Mouse (Mus musculus): Measurements from ENCODE around the gene Csad. TPM values are rescaled to one million over a fixed set of nuclear protein-coding genes. Genes with fewer than 3 reads are reported as not detected.
A peak's percentile ranks its signal among the peaks of the same experiment; 100 is the strongest.

The Csad gene
- polyA plus RNA-seq, 1 experiment from 2014 or later: 68.1 TPM

- Histone ChIP-seq H3K9me3 (ENCODE audit: low read depth, low read length) (no peaks in the 10 kb centered on the region), H3K4me2 (peak overlapping the region; percentile 81), H3K4me1 (ENCODE audit: insufficient read depth) (peaks cover 25% of the 10 kb centered on the region), H3K4me3 (ENCODE audit: low read depth, low read length) (peak overlapping the region; percentile 51), H3K9ac (peak overlapping the region; percentile 62), H3K27ac (ENCODE audit: low read depth) (peak overlapping the region; percentile 81), H3K36me3 (ENCODE audit: insufficient read depth) (peaks cover 40% of the 10 kb centered on the region), H3K27me3 (ENCODE audit: insufficient read depth, low read length) (no peaks in the 10 kb centered on the region)
- TF ChIP-seq CTCF (IDR thresholded peaks at IDR 0.05; ENCODE audit: low read depth): no peak
- 15% methylated on average over 22 of the region's 22 CpGs for WGBS
- DNase-seq (peak; percentile 65), ATAC-seq (ENCODE audit: insufficient read depth) (no peak)
These were observed 39.0 kb upstream of the Csad start for GRCm38 (mm10) chr15:102243229-102244190.

- WGBS: 50% methylated on average over 12 of the region's 12 CpGs
- H3K27ac ChIP-seq (ENCODE audit: low read depth): peak overlapping the region; percentile 81; the same call in 1 of the 2 replicates
These were observed 38.1 kb upstream of the Csad start for GRCm38 (mm10) chr15:102242404-102243228.

DNA sequence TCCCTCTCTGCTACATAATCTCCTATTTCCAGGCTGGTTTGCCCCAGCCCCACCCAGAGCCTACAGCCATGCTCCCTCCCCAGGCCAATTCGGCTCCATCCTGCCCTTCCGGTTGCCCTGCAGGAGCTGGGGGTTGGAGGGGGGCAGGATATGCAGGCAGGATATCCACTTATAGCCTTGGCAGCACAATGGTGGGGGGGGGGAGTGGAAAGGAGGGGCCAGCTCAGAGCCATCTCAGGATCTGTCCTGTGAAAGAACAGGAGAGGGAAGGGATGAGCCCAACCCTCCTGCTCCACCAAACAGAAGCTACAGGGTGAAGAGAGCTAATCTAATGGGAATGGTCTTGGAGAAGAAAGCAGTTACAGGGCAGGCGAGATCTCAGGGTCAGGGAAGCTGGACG, 36.1 kb upstream of the Csad start:
- peak overlapping the region; percentile 3; the same call in 1 of the 2 replicates for H3K27ac ChIP-seq (ENCODE audit: low read depth)
- H3K4me2 ChIP-seq: no peak overlapping the region
- no peaks in the 10 kb centered on the region for H3K9me3 ChIP-seq (ENCODE audit: low read depth, low read length)
- no peak for ATAC-seq (ENCODE audit: insufficient read depth)
- no peak for TF ChIP-seq CTCF (IDR thresholded peaks at IDR 0.05; ENCODE audit: low read depth)
- peaks cover 63% of the 10 kb centered on the region for H3K36me3 ChIP-seq (ENCODE audit: insufficient read depth)
- DNase-seq: peak; percentile 27
- H3K9ac ChIP-seq: no peak overlapping the region
- H3K4me1 ChIP-seq (ENCODE audit: insufficient read depth): peaks cover 23% of the 10 kb centered on the region
- H3K27me3 ChIP-seq (ENCODE audit: insufficient read depth, low read length): no peaks in the 10 kb centered on the region
- WGBS: 78% methylated on average over 4 of the region's 4 CpGs
- H3K4me3 ChIP-seq (ENCODE audit: low read depth, low read length): no peak overlapping the region

More at GRCm38 (mm10) chr15:102242404-102243228, 38.1 kb upstream of the Csad start:
- peaks cover 47% of the 10 kb centered on the region for H3K36me3 ChIP-seq (ENCODE audit: insufficient read depth)
- H3K9ac ChIP-seq: peak overlapping the region; percentile 62
- no peak for ATAC-seq (ENCODE audit: insufficient read depth)
- no peak for DNase-seq
- peak overlapping the region; percentile 81 for H3K4me2 ChIP-seq
- no peak for TF ChIP-seq CTCF (IDR thresholded peaks at IDR 0.05; ENCODE audit: low read depth)
- peaks cover 23% of the 10 kb centered on the region for H3K4me1 ChIP-seq (ENCODE audit: insufficient read depth)
- no peaks in the 10 kb centered on the region for H3K27me3 ChIP-seq (ENCODE audit: insufficient read depth, low read length)
- H3K9me3 ChIP-seq (ENCODE audit: low read depth, low read length): no peaks in the 10 kb centered on the region
- H3K4me3 ChIP-seq (ENCODE audit: low read depth, low read length): peak overlapping the region; percentile 51

GRCm38 (mm10) chr15:102239851-102240250, 35.3 kb upstream of the Csad start:
- no peaks in the 10 kb centered on the region for H3K27me3 ChIP-seq (ENCODE audit: insufficient read depth, low read length)
- no peaks in the 10 kb centered on the region for H3K9me3 ChIP-seq (ENCODE audit: low read depth, low read length)
- DNase-seq (no peak), ATAC-seq (ENCODE audit: insufficient read depth) (no peak)
- no peak for TF ChIP-seq CTCF (IDR thresholded peaks at IDR 0.05; ENCODE audit: low read depth)
- H3K36me3 ChIP-seq (ENCODE audit: insufficient read depth): peaks cover 70% of the 10 kb centered on the region
- H3K4me1 ChIP-seq (ENCODE audit: insufficient read depth): peaks cover 23% of the 10 kb centered on the region
- no peak overlapping the region for H3K9ac ChIP-seq
- WGBS: 73% methylated on average over 11 of the region's 11 CpGs
- H3K4me2 ChIP-seq: no peak overlapping the region
- no peak overlapping the region for H3K27ac ChIP-seq (ENCODE audit: low read depth)
- no peak overlapping the region for H3K4me3 ChIP-seq (ENCODE audit: low read depth, low read length)

DNA sequence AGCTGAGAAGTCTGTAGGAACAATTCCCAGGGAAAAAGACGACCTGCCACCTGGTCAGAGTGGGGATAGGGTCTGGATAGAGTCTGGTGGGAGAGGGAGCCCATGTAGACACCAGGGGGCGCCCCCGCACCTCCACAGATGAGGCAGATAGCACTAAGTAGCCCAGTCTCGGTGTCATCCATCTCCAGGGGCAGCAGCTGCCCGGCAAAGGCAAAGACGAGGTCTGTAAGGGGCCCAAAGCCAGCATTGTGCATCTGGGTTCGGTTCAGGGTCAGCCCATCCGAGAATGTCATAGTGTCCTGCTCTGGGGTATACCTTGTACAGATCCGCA, 34.7 kb upstream of the Csad start:
- ATAC-seq (ENCODE audit: insufficient read depth): peak; percentile 58; the same call in 1 of the 2 replicates
- H3K36me3 ChIP-seq (ENCODE audit: insufficient read depth): peaks cover 76% of the 10 kb centered on the region
- WGBS: 11% methylated on average over 9 of the region's 9 CpGs
- peak; percentile 91 for TF ChIP-seq CTCF (IDR thresholded peaks at IDR 0.05; ENCODE audit: low read depth)
- H3K27me3 ChIP-seq (ENCODE audit: insufficient read depth, low read length): no peaks in the 10 kb centered on the region
- H3K4me1 ChIP-seq (ENCODE audit: insufficient read depth): peaks cover 21% of the 10 kb centered on the region
- H3K27ac ChIP-seq (ENCODE audit: low read depth): no peak overlapping the region
- H3K9me3 ChIP-seq (ENCODE audit: low read depth, low read length): no peaks in the 10 kb centered on the region
- peak; percentile 89 for DNase-seq
- H3K4me2 ChIP-seq: no peak overlapping the region
- no peak overlapping the region for H3K9ac ChIP-seq
- H3K4me3 ChIP-seq (ENCODE audit: low read depth, low read length): no peak overlapping the region

DNA sequence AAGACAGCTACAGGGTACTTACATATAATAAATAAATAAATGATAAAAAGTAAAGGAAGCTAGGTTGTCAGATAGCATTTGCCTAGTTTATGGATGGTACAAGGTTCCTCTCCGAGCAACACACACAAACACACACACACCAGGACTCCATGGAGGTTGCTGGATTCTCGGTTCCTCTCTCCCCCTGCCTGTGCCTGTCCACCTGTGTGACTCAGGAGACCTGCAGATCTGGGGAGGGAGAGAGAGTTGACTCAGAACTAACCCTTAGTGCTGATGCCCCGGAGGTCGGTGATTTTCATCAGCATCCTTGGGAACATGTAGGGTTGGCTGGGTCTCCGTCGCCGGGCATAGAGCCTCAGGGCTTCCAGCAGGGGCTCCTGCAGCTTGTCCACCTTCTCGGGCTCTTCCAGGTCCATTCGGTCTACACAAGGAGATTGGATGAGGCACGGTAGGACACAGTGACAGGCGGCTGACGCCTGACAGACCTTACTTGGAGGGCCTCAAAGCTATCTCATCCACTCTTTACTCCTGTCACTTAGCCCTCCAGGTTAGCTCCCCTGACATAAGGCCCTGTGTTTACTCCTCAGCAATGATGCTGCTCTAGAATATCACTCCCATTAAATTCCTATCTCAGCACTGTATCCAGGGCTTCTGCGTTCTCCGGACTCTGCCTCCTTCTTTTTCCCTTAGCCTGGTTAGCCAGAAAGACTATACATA, 34.2 kb upstream of the Csad start:
- Histone ChIP-seq H3K4me1 (ENCODE audit: insufficient read depth) (peaks cover 15% of the 10 kb centered on the region), H3K36me3 (ENCODE audit: insufficient read depth) (peaks cover 78% of the 10 kb centered on the region), H3K27ac (ENCODE audit: low read depth) (no peak overlapping the region), H3K4me2 (no peak overlapping the region), H3K4me3 (ENCODE audit: low read depth, low read length) (no peak overlapping the region), H3K9me3 (ENCODE audit: low read depth, low read length) (no peaks in the 10 kb centered on the region), H3K9ac (no peak overlapping the region), H3K27me3 (ENCODE audit: insufficient read depth, low read length) (no peaks in the 10 kb centered on the region)
- ATAC-seq (ENCODE audit: insufficient read depth): no peak
- TF ChIP-seq CTCF (IDR thresholded peaks at IDR 0.05; ENCODE audit: low read depth): no peak
- DNase-seq: no peak
- WGBS: 80% methylated on average over 14 of the region's 14 CpGs
